Mouse (Mus musculus) erythroblast, embryonic 14.5 days (primary cell): ENCODE results near the gene Frat2. TPM values are rescaled to one million over a fixed set of nuclear protein-coding genes. Genes with fewer than 3 reads are reported as not detected.

Experiments used
- H3K27me3 ChIP-seq: 2 replicates; pipeline ENCODE4 v1.6.1; 2012; ENCODE audit warnings: inconsistent platforms; ENCODE audit not compliant: control insufficient read depth
- H3K36me3 ChIP-seq: 2 replicates; pipeline ENCODE4 v1.6.1; 2012; ENCODE audit warnings: mild to moderate bottlenecking, inconsistent platforms; ENCODE audit not compliant: control insufficient read depth
- H3K4me1 ChIP-seq: 2 replicates; pipeline ENCODE4 v1.6.1; 2012; ENCODE audit warnings: inconsistent platforms; ENCODE audit not compliant: control insufficient read depth
- H3K4me3 ChIP-seq: replicated peaks from 2 replicates; pipeline ENCODE3; 2012; ENCODE audit warnings: moderate library complexity, mild to moderate bottlenecking, inconsistent platforms
- H3K9me3 ChIP-seq: 2 replicates; pipeline ENCODE4 v1.6.1; 2012; ENCODE audit warnings: low read length, inconsistent platforms, mixed read lengths; ENCODE audit not compliant: control insufficient read depth
- GATA1 ChIP-seq: IDR thresholded peaks from 2 replicates; pipeline ENCODE4 v1.6.1; 2012; ENCODE audit warnings: low read length, inconsistent platforms, mixed read lengths
- TAL1 ChIP-seq: IDR thresholded peaks from 3 replicates; pipeline ENCODE4 v1.6.1; 2012; ENCODE audit warnings: low read length, inconsistent platforms, mixed read lengths
- polyA plus RNA-seq: library from polyadenylated mRNA; stranded (reverse); fragments of >175 nt; gene quantifications from 2 replicates; pipeline ENCODE4 v1.2.3, GENCODE M21; 2012

Gene Frat2
- polyA plus RNA-seq, 1 experiment = 8.4 TPM

- H3K27me3 ChIP-seq = no peaks in the 10 kb centered on the region
- H3K36me3 ChIP-seq = peaks cover 9% of the 10 kb centered on the region
- H3K4me3 ChIP-seq = peak overlapping the region; percentile 94
- H3K4me1 ChIP-seq = peaks cover 64% of the 10 kb centered on the region
- no peaks in the 10 kb centered on the region for H3K9me3 ChIP-seq
- TF ChIP-seq GATA1 = no peak
- no peak for TF ChIP-seq TAL1
Measured at GRCm38 (mm10) chr19:41828941-41829340, 19.0 kb downstream of the Frat2 start.

- TF ChIP-seq GATA1 = no peak
- TF ChIP-seq TAL1 = no peak
- Histone ChIP-seq H3K9me3 (no peaks in the 10 kb centered on the region), H3K27me3 (no peaks in the 10 kb centered on the region), H3K4me3 (no peak overlapping the region), H3K4me1 (peaks cover 55% of the 10 kb centered on the region), H3K36me3 (no peaks in the 10 kb centered on the region; the same call in 1 of the 2 replicates)
Measured at GRCm38 (mm10) chr19:41826529-41826928, 21.4 kb downstream of the Frat2 start.

GRCm38 (mm10) chr19:41824950-41825349 lies 23.0 kb downstream of the Frat2 start:
- H3K27me3 ChIP-seq = no peaks in the 10 kb centered on the region
- H3K4me1 ChIP-seq = peaks cover 54% of the 10 kb centered on the region
- H3K9me3 ChIP-seq = no peaks in the 10 kb centered on the region
- TF ChIP-seq GATA1 = no peak
- no peak for TF ChIP-seq TAL1
- no peak overlapping the region for H3K4me3 ChIP-seq
- no peaks in the 10 kb centered on the region for H3K36me3 ChIP-seq

GRCm38 (mm10) chr19:41822589-41822988 lies 25.3 kb downstream of the Frat2 start:
- no peak overlapping the region for H3K4me3 ChIP-seq
- no peaks in the 10 kb centered on the region for H3K9me3 ChIP-seq
- TF ChIP-seq TAL1 (no peak), GATA1 (no peak)
- H3K4me1 ChIP-seq = peaks cover 38% of the 10 kb centered on the region
- H3K27me3 ChIP-seq = no peaks in the 10 kb centered on the region
- no peaks in the 10 kb centered on the region for H3K36me3 ChIP-seq

- TF ChIP-seq TAL1 = no peak
- no peak for TF ChIP-seq GATA1
- Histone ChIP-seq H3K27me3 (no peaks in the 10 kb centered on the region), H3K4me1 (peaks cover 47% of the 10 kb centered on the region)
Measured at GRCm38 (mm10) chr19:41821436-41821835, 26.5 kb downstream of the Frat2 start.

GRCm38 (mm10) chr19:41818749-41819148 lies 29.2 kb downstream of the Frat2 start:
- peaks cover 1% of the 10 kb centered on the region for H3K36me3 ChIP-seq
- peaks cover 41% of the 10 kb centered on the region for H3K4me1 ChIP-seq
- no peaks in the 10 kb centered on the region for H3K27me3 ChIP-seq
- TF ChIP-seq TAL1 = no peak
- no peak for TF ChIP-seq GATA1
- peaks cover 2% of the 10 kb centered on the region; the same call in 1 of the 2 replicates for H3K9me3 ChIP-seq
- no peak overlapping the region for H3K4me3 ChIP-seq

More at GRCm38 (mm10) chr19:41821436-41821835, 26.5 kb downstream of the Frat2 start:
- Histone ChIP-seq H3K4me3 (no peak overlapping the region), H3K9me3 (no peaks in the 10 kb centered on the region), H3K36me3 (no peaks in the 10 kb centered on the region)

- Histone ChIP-seq H3K9me3 (peaks cover 3% of the 10 kb centered on the region; the same call in 1 of the 2 replicates), H3K4me1 (peaks cover 43% of the 10 kb centered on the region), H3K36me3 (peaks cover 2% of the 10 kb centered on the region), H3K4me3 (no peak overlapping the region), H3K27me3 (no peaks in the 10 kb centered on the region)
- TF ChIP-seq GATA1 (no peak), TAL1 (no peak)
Measured at GRCm38 (mm10) chr19:41817325-41817724, 30.6 kb downstream of the Frat2 start.

GRCm38 (mm10) chr19:41816915-41817314 lies 31.0 kb downstream of the Frat2 start:
- no peaks in the 10 kb centered on the region for H3K27me3 ChIP-seq
- H3K4me1 ChIP-seq = peaks cover 44% of the 10 kb centered on the region
- H3K36me3 ChIP-seq = peaks cover 2% of the 10 kb centered on the region
- H3K9me3 ChIP-seq = peaks cover 3% of the 10 kb centered on the region; the same call in 1 of the 2 replicates
- no peak for TF ChIP-seq TAL1
- TF ChIP-seq GATA1 = no peak
- no peak overlapping the region for H3K4me3 ChIP-seq

- peaks cover 42% of the 10 kb centered on the region for H3K4me1 ChIP-seq
- no peaks in the 10 kb centered on the region for H3K27me3 ChIP-seq
- peaks cover 2% of the 10 kb centered on the region for H3K36me3 ChIP-seq
- no peak for TF ChIP-seq GATA1
- no peak overlapping the region for H3K4me3 ChIP-seq
- peaks cover 3% of the 10 kb centered on the region; the same call in 1 of the 2 replicates for H3K9me3 ChIP-seq
Measured at GRCm38 (mm10) chr19:41816410-41816809, 31.5 kb downstream of the Frat2 start.

- Histone ChIP-seq H3K27me3 (no peaks in the 10 kb centered on the region), H3K4me3 (no peak overlapping the region), H3K36me3 (peaks cover 2% of the 10 kb centered on the region), H3K9me3 (peaks cover 3% of the 10 kb centered on the region; the same call in 1 of the 2 replicates), H3K4me1 (peaks cover 48% of the 10 kb centered on the region)
- no peak for TF ChIP-seq TAL1
- TF ChIP-seq GATA1 = no peak
Measured at GRCm38 (mm10) chr19:41813374-41813773, 34.6 kb downstream of the Frat2 start.
